Mouse (Mus musculus): ENCODE data around the gene Cdc14a.

GRCm38 (mm10) chr3:116397976-116398375, 25.9 kb downstream of the Cdc14a start:
- TF ChIP-seq POLR2A (IDR thresholded peaks at IDR 0.05; ENCODE audit: low read depth, low read length) = no peak
- no peak for TF ChIP-seq CTCF (IDR thresholded peaks at IDR 0.05; ENCODE audit: extremely low read depth, insufficient read depth, insufficient read length, insufficient replicate concordance)
